Mouse (Mus musculus) CH12.LX (cell line): ENCODE measurements at regions not wholly inside any gene's neighbourhood (a gene's known extent, or its start where the extent isn't known, plus 50 kb on each side); places are given as distances from the start of the nearest gene placed in this dataset.

Source experiments
- DNase-seq: peaks from one replicate; pipeline ENCODE4 v3.0.0-alpha.2; 2013; ENCODE audit errors: extremely low read depth
- H3K27ac ChIP-seq: 2 replicates; pipeline ENCODE4 v1.5.1; 2012; ENCODE audit warnings: low read depth, mild to moderate bottlenecking, control low read depth, moderate library complexity; ENCODE audit not compliant: insufficient read depth
- H3K27me3 ChIP-seq: replicated peaks from 2 replicates; pipeline ENCODE3; 2012; ENCODE audit warnings: inconsistent platforms
- H3K36me3 ChIP-seq, 2 experiments: replicated peaks in 1 of 2; 2 replicates each; pipeline versions ENCODE3 to v1.6.1; 2012; ENCODE audit warnings: inconsistent platforms in 1 of 2, low read length in 1 of 2, mild to moderate bottlenecking in 1 of 2, mixed read lengths in 1 of 2, moderate library complexity in 1 of 2; ENCODE audit not compliant: control insufficient read depth in 1 of 2, insufficient read depth in 1 of 2
- H3K4me1 ChIP-seq, 2 experiments: 2 replicates each; pipeline ENCODE4 v1.6.1; 2012; ENCODE audit warnings: inconsistent platforms in 1 of 2, moderate library complexity in 1 of 2; ENCODE audit not compliant: insufficient read depth in 2 of 2, control insufficient read depth in 1 of 2
- H3K4me2 ChIP-seq: 2 replicates; pipeline ENCODE4 v1.6.1; 2012; ENCODE audit warnings: low read depth, mild to moderate bottlenecking, control low read depth; ENCODE audit not compliant: poor library complexity, insufficient read depth, severe bottlenecking
- H3K4me3 ChIP-seq, 3 experiments: fragments of 150-350 bp in 1 of 3; sonication (generic) in 1 of 3; replicated peaks in 1 of 3; 2 replicates each; pipeline versions ENCODE3 to v1.5.1; 2011 to 2012; ENCODE audit warnings: low read depth in 2 of 3, low read length in 2 of 3, mild to moderate bottlenecking in 2 of 3, moderate library complexity in 2 of 3, control low read depth in 1 of 3, improper control_type of control experiment in 1 of 3, inconsistent platforms in 1 of 3, mixed read lengths in 1 of 3; ENCODE audit not compliant: poor library complexity in 1 of 3
- H3K79me2 ChIP-seq: replicated peaks from 2 replicates; pipeline ENCODE4 v1.6.1; 2012; ENCODE audit warnings: mild to moderate bottlenecking, moderate library complexity; ENCODE audit not compliant: control insufficient read depth, poor library complexity, insufficient read depth, severe bottlenecking; ENCODE audit errors: extremely low read depth
- H3K9ac ChIP-seq: 2 replicates; pipeline ENCODE4 v1.6.1; 2012; ENCODE audit warnings: low read depth, mild to moderate bottlenecking, control low read depth, moderate library complexity; ENCODE audit not compliant: insufficient read depth
- H3K9me3 ChIP-seq: replicated peaks from 2 replicates; pipeline ENCODE3; 2012; ENCODE audit warnings: low read length, inconsistent platforms, mixed read lengths
- BHLHE40 ChIP-seq: IDR thresholded peaks from 2 replicates; pipeline ENCODE4 v1.6.1; 2011; ENCODE audit warnings: mild to moderate bottlenecking, low read depth, low read length, improper control_type of control experiment
- CHD1 ChIP-seq: IDR thresholded peaks from 2 replicates; pipeline ENCODE4 v1.6.1; 2012; ENCODE audit warnings: low read depth, low read length, improper control_type of control experiment, inconsistent platforms
- CTCF ChIP-seq, 2 experiments: IDR thresholded peaks in 1 of 2; conservative IDR thresholded peaks in 1 of 2; 2 replicates each; pipeline ENCODE4 v1.5.1; 2011 to 2012; ENCODE audit warnings: low read depth in 2 of 2, low read length in 2 of 2, improper control_type of control experiment in 1 of 2, inconsistent platforms in 1 of 2, mild to moderate bottlenecking in 1 of 2, moderate library complexity in 1 of 2
- ELF1 ChIP-seq: IDR thresholded peaks from 2 replicates; pipeline ENCODE4 v1.6.1; 2014; ENCODE audit warnings: low read depth, mild to moderate bottlenecking, inconsistent platforms, low read length, improper control_type of control experiment
- EP300 ChIP-seq: IDR thresholded peaks from 2 replicates; pipeline ENCODE4 v1.6.1; 2011; ENCODE audit warnings: low read length, improper control_type of control experiment
- ETS1 ChIP-seq: conservative IDR thresholded peaks from 2 replicates; pipeline ENCODE4 v1.6.1; 2012; ENCODE audit warnings: low read depth, mild to moderate bottlenecking, inconsistent platforms, low read length, improper control_type of control experiment, moderate library complexity
- HCFC1 ChIP-seq: IDR thresholded peaks from 2 replicates; pipeline ENCODE4 v1.6.1; 2012; ENCODE audit warnings: low read depth, mild to moderate bottlenecking, inconsistent platforms, low read length, improper control_type of control experiment
- IRF4 ChIP-seq: IDR thresholded peaks from 2 replicates; pipeline ENCODE4 v1.6.1; 2014; ENCODE audit warnings: low read depth, mild to moderate bottlenecking, inconsistent platforms, low read length, improper control_type of control experiment
- JUND ChIP-seq: conservative IDR thresholded peaks from 2 replicates; pipeline ENCODE4 v1.6.1; 2011; ENCODE audit warnings: low read depth, low read length, improper control_type of control experiment
- KAT2A ChIP-seq: IDR thresholded peaks from 2 replicates; pipeline ENCODE4 v1.6.1; 2012; ENCODE audit warnings: low read length, improper control_type of control experiment, inconsistent platforms; ENCODE audit not compliant: insufficient replicate concordance
- MAFK ChIP-seq: IDR thresholded peaks from 2 replicates; pipeline ENCODE4 v1.6.1; 2011; ENCODE audit warnings: low read length, improper control_type of control experiment; ENCODE audit not compliant: insufficient replicate concordance
- MAX ChIP-seq: IDR thresholded peaks from 2 replicates; pipeline ENCODE4 v1.6.1; 2011; ENCODE audit warnings: low read length, improper control_type of control experiment
- MAZ ChIP-seq: IDR thresholded peaks from 2 replicates; pipeline ENCODE4 v1.6.1; 2012; ENCODE audit warnings: low read depth, mild to moderate bottlenecking, inconsistent platforms, low read length, improper control_type of control experiment, moderate library complexity
- MXI1 ChIP-seq: IDR thresholded peaks from 2 replicates; pipeline ENCODE4 v1.6.1; 2011; ENCODE audit warnings: mild to moderate bottlenecking, low read depth, low read length, improper control_type of control experiment
- MYC ChIP-seq: IDR thresholded peaks from 2 replicates; pipeline ENCODE4 v1.6.1; 2011; ENCODE audit warnings: low read depth, mild to moderate bottlenecking, improper control_type of control experiment, low read length
- NRF1 ChIP-seq: IDR thresholded peaks from 2 replicates; pipeline ENCODE4 v1.6.1; 2014; ENCODE audit warnings: low read depth, mild to moderate bottlenecking, inconsistent platforms, low read length, improper control_type of control experiment, moderate library complexity
- SMC3 ChIP-seq: IDR thresholded peaks from 2 replicates; pipeline ENCODE4 v1.6.1; 2011; ENCODE audit warnings: low read depth, low read length, improper control_type of control experiment
- TBP ChIP-seq: conservative IDR thresholded peaks from 2 replicates; pipeline ENCODE4 v1.6.1; 2011; ENCODE audit warnings: low read depth, low read length, improper control_type of control experiment
- TCF12 ChIP-seq: IDR thresholded peaks from 2 replicates; pipeline ENCODE4 v1.6.1; 2014; ENCODE audit warnings: low read depth, mild to moderate bottlenecking, inconsistent platforms, low read length, improper control_type of control experiment
- UBTF ChIP-seq: IDR thresholded peaks from 2 replicates; pipeline ENCODE4 v1.6.1; 2012; ENCODE audit warnings: low read depth, mild to moderate bottlenecking, inconsistent platforms, low read length, improper control_type of control experiment, moderate library complexity
- USF2 ChIP-seq: conservative IDR thresholded peaks from 2 replicates; pipeline ENCODE4 v1.6.1; 2011; ENCODE audit warnings: low read depth, low read length, improper control_type of control experiment
- ZKSCAN1 ChIP-seq: IDR thresholded peaks from 2 replicates; pipeline ENCODE4 v1.6.1; 2012; ENCODE audit warnings: low read depth, inconsistent platforms, low read length, improper control_type of control experiment, borderline replicate concordance
- ZNF384 ChIP-seq: IDR thresholded peaks from 2 replicates; pipeline ENCODE4 v1.6.1; 2012; ENCODE audit warnings: low read depth, low read length, improper control_type of control experiment, inconsistent platforms
- dilution Hi-C: fragments of 300-500 bp; cut with MboI; formaldehyde crosslinking; loops from 2 replicates; pipeline ENCODE4 v1.14.3; 2020; ENCODE audit warnings: low sequenced_read_pairs; ENCODE audit not compliant: extremely low pct_unique_long_range_greater_than_20kb, extremely low pct_ligation_motif_present
- in situ Hi-C: fragments of 300-500 bp; cut with MboI; formaldehyde crosslinking; loops from 3 replicates; pipeline ENCODE4 v1.14.3; 2019; ENCODE audit warnings: low sequenced_read_pairs, low pct_ligation_motif_present, low pct_unique_long_range_greater_than_20kb, mixed read lengths

DNA sequence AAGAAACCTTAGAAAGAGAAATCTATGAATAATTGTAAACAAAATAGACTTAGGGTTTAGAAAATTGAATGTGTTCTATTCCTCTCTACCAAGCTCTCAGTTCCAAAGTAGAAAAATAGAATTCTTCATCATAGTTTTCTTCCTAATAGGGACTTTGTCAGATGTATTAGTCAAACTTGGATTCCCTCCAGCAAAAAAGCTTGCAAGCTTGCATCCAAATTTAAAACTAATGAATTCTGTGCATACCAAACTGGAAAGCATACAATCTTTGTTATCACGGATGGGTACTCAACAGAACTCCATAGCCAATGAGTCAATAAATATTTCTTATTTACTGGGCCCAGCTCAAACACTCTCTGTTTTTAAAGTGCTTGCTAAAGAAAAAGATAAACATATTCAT lies 383.9 kb upstream of the Akr1e1 start:
- no peaks in the 10 kb centered on the region for H3K4me1 ChIP-seq
- H3K9me3 ChIP-seq, result no peaks in the 10 kb centered on the region
- no peak overlapping the region for H3K4me3 ChIP-seq
- no peaks in the 10 kb centered on the region for H3K79me2 ChIP-seq
- no peak overlapping the region for H3K4me2 ChIP-seq
- H3K27ac ChIP-seq, result no peak overlapping the region
- H3K36me3 ChIP-seq, result no peaks in the 10 kb centered on the region
- H3K9ac ChIP-seq, result no peak overlapping the region
- TF ChIP-seq ZNF384 (no peak), JUND (no peak), SMC3 (no peak)
- dilution Hi-C loops (no loop called here), in situ Hi-C loops (no loop called here)
- no peak for DNase-seq
- H3K27me3 ChIP-seq, result no peaks in the 10 kb centered on the region

DNA sequence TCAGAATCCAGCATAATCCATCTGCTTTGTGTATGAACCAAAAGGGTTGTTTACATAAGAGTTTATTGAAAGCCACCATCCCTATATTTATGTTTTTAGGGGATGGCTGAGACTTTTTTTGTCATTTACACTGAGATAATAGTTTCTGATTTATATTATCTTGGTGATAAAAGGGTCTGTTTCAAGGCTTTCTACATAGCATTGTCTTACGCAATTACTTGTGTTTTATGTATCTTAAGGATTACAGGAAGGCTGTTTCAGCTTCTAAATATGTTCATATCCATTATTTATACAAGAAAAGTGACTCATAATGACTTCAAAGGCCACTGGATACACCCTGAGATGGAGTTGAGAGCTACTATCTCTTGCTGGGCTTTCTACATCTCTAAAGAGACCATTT lies 399.3 kb upstream of the Akr1e1 start:
- no peaks in the 10 kb centered on the region for H3K4me1 ChIP-seq
- dilution Hi-C loops, result no loop called here
- DNase-seq, result no peak

DNA sequence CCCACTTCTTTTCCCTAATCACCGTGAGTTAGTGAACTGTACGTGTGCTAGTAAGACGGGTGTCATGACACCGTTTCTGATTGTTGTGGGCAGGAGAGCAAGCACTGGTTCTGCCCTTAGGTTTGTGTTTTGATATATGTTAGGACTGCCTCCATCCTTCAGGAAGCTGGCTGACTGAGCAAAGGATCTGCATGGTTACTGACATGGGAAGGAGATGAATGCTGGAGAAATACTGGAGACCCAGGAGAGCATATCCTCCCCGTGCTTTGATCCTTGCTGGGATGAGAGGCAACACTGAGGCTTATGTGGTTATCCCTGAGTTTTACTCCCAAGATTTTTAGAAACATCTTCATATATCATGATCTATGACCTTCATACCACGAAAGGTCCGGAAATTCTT lies 413.5 kb upstream of the Akr1e1 start:
- no peak overlapping the region for H3K4me3 ChIP-seq
- no peak overlapping the region for H3K4me2 ChIP-seq
- dilution Hi-C loops (no loop called here), in situ Hi-C loops (no loop called here)
- H3K79me2 ChIP-seq, result no peaks in the 10 kb centered on the region
- no peaks in the 10 kb centered on the region for H3K27me3 ChIP-seq
- TF ChIP-seq MAFK (no peak), TBP (no peak), ETS1 (no peak), TCF12 (no peak), HCFC1 (no peak), MYC (no peak), CHD1 (no peak)
- H3K9me3 ChIP-seq, result no peaks in the 10 kb centered on the region
- DNase-seq, result no peak
- H3K36me3 ChIP-seq, result no peaks in the 10 kb centered on the region
- H3K4me1 ChIP-seq, result no peaks in the 10 kb centered on the region
- no peak overlapping the region for H3K9ac ChIP-seq
- H3K27ac ChIP-seq, result no peak overlapping the region

More for the DNA sequence above, 399.3 kb upstream of the Akr1e1 start:
- H3K9me3 ChIP-seq, result no peaks in the 10 kb centered on the region
- TF ChIP-seq KAT2A (no peak), HCFC1 (no peak), NRF1 (no peak), MAX (no peak), MAZ (no peak), IRF4 (no peak), MXI1 (no peak), CTCF (conservative IDR thresholded peaks at IDR 0.05 in 1 of 2, IDR thresholded peaks at IDR 0.05 in 1 of 2; ENCODE audit: low read depth in 2 of 2, low read length in 2 of 2) (no peak), ELF1 (no peak), BHLHE40 (no peak), SMC3 (no peak), CHD1 (no peak), UBTF (no peak), ZKSCAN1 (no peak), USF2 (no peak), EP300 (no peak)
- TF ChIP-seq, all 38 proteins: peak for 0
- in situ Hi-C loops, result no loop called here
- Histone ChIP-seq H3K79me2 (no peaks in the 10 kb centered on the region), H3K36me3 (no peaks in the 10 kb centered on the region), H3K9ac (no peak overlapping the region), H3K27ac (no peak overlapping the region), H3K27me3 (no peaks in the 10 kb centered on the region), H3K4me3 (no peak overlapping the region), H3K4me2 (no peak overlapping the region)
